ENCODE assay signal across 8 mouse cellular contexts in the genomic region with DNA sequence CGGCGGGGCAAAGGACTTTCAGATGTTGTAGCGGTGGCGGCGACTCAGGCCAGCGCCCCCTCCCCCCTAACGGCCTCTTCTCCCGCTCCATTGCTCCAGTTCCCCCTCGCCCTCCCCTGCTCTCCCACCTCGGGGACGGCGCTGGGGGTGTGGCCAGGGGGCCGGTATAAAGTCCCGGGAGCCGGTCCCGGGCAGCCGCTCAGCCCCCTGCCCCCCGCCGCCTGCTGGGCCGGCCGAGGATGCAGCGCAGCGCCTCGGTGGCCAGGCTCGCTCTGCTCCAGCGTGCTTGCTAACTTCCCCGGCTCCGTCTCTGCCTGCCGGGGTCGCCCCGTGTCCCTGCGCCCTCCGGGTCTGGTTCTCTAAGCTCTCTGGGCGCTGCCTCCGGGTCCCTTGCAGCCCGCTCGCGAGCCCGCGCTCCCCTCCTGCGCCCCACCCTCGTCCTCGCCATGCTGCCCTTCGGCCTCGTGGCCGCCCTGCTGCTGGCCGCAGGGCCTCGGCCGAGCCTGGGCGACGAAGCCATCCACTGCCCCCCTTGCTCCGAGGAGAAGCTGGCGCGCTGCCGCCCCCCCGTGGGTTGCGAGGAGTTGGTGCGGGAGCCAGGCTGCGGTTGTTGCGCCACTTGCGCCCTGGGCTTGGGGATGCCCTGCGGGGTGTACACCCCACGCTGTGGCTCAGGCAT. TPM values are rescaled to one million over a fixed set of nuclear protein-coding genes. Genes with fewer than 3 reads are reported as not detected.
DNase-seq lines count a peak whose midpoint lies in the region; ATAC-seq and TF ChIP-seq lines count a peak whose summit lies in the region.

Gene Igfbp4 (plus strand): TSS at position 194 of the 679 bp plus-strand sequence.

- H3K4me1 ChIP-seq in cerebellum, adult 2 months (ENCODE audit: control insufficient read depth, insufficient read depth, low read length), result peaks cover 6% of the 10 kb centered on the region; the same call in 1 of the 2 replicates
- H3K4me1 ChIP-seq in hindbrain, embryonic 11.5 days (replicated peaks; ENCODE audit: control insufficient read depth, insufficient read depth, low read length), result 0 out of 2 replicates have a peak, but pooled peaks cover 4% of the 10 kb centered on the region

- peak; percentile 79 for ATAC-seq in hindbrain, embryonic 11.5 days (ENCODE audit: low FRiP score)

- TF ChIP-seq CTCF in cerebellum, adult 2 months (IDR thresholded peaks at IDR 0.05; ENCODE audit: borderline replicate concordance, insufficient read depth, low read depth, low read length), result no peak

- TF ChIP-seq POLR2A in cerebellum, adult 2 months (IDR thresholded peaks at IDR 0.05; ENCODE audit: borderline replicate concordance, insufficient read depth, low read length), result no peak

- peak within 1 kb of the TSS; percentile 98 for H3K4me2 ChIP-seq in hindbrain, embryonic 11.5 days (replicated peaks; ENCODE audit: low read depth, low read length)

- 2% methylated on average over 62 of the region's 63 CpGs for WGBS in cerebellum, adult 2 months
- under 1% methylated on average over 51 of the region's 63 CpGs for WGBS in hindbrain, embryonic 11.5 days

- H3K4me3 ChIP-seq in cerebellum, adult 2 months (replicated peaks; ENCODE audit: insufficient read depth, low read depth, low read length), result peak within 1 kb of the TSS; percentile 32
- H3K4me3 ChIP-seq in hindbrain, embryonic 11.5 days (ENCODE audit: low read depth, low read length), result peak within 1 kb of the TSS; percentile 68

- no peak within 1 kb of the TSS for H3K27ac ChIP-seq in cerebellum, adult 2 months (ENCODE audit: insufficient read depth, low read length)
- H3K27ac ChIP-seq in hindbrain, embryonic 11.5 days (ENCODE audit: low read depth, low read length), result peak within 1 kb of the TSS; percentile 93

- H3K9ac ChIP-seq in hindbrain, embryonic 11.5 days (ENCODE audit: low read depth, low read length), result peak within 1 kb of the TSS; percentile 89

- H3K9me3 ChIP-seq in hindbrain, embryonic 11.5 days (ENCODE audit: control insufficient read depth, low read length), result no peaks in the 10 kb centered on the region

- H3K36me3 ChIP-seq in hindbrain, embryonic 11.5 days (ENCODE audit: control insufficient read depth, insufficient read depth, low read length), result no peaks in the 10 kb centered on the region

- H3K27me3 ChIP-seq in cerebellum, adult 2 months (ENCODE audit: control insufficient read depth, insufficient read depth, low read length), result peaks cover 2% of the 10 kb centered on the region; the same call in 1 of the 2 replicates
- no peaks in the 10 kb centered on the region for H3K27me3 ChIP-seq in hindbrain, embryonic 11.5 days (ENCODE audit: control insufficient read depth, insufficient read depth, low read length)

- peak; percentile 21 to 42 for DNase-seq in cerebellum, adult 2 months
- DNase-seq in cerebellum, adult 9-10 months, result no peak
- peak; percentile 42 for DNase-seq in brain, adult 2 months (ENCODE audit: low read depth, low spot score)
- peak; percentile 24 to 47 for DNase-seq in frontal cortex, postnatal 36 days (ENCODE audit: low spot score in 2 of 2)
- DNase-seq in hindbrain, embryonic 11.5 days (ENCODE audit: low spot score), result peak; percentile 85
- peak; percentile 35 to 37 for DNase-seq in layer of hippocampus, postnatal 36 days
- peak; percentile 51 for DNase-seq in lung, postnatal 36 days
- peak; percentile 80 for DNase-seq in retina, embryonic 14.5 days (ENCODE audit: low spot score)

RNA-seq across cellular contexts. Expression of gene Igfbp4, which starts in this region (rescaled TPM):
- 26.2 and 28.6 TPM in 2 replicates for polyA plus RNA-seq in cerebellum, adult 2 months (2012; rRNA removed)
- polyA plus RNA-seq in hindbrain, embryonic 11.5 days (2014; fragmentation: Nextera tagmentation; extraction: Ambion mirVana), result 288 and 295 TPM in 2 replicates
- total RNA-seq in layer of hippocampus, postnatal 36 days (2021), result 10 to 100 TPM; 71.4 to 72.1 TPM
